Mouse (Mus musculus) T-helper 2 cell (primary cell): ENCODE data around the gene Fstl4.

Source experiments
- in situ Hi-C: fragments of 300-600 bp; cut with MboI, MseI; formaldehyde crosslinking; loops from one replicate; pipeline ENCODE4 v1.15.1; 2025; ENCODE audit warnings: high pct_unique_total_duplicates

Fstl4 gene

GRCm38 (mm10) chr11:53019509-53019908 is 255.1 kb downstream of the Fstl4 start:
- in situ Hi-C loops, result no loop called here

DNA sequence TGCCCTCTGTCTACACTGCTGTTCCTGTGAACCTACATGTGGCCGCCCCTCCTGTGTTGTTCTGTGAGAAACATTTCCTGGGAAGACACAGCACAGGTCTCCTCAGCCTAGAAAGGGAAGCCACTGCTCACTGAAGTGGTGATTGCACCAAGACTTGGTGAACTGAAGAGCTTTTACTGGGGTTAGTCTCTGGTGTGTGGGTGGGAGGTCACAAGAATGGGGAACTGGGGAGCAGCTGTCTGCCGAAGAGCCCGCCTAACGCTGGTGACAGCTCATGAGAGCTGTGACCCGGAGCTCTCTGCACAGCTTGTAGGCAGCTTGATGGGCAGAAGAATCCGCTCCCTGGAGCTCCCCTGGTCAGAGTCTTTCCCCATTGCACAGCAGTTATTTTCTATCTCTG is 260.0 kb downstream of the Fstl4 start:
- in situ Hi-C loops, result no loop called here

- in situ Hi-C loops, result loop anchor here (5.0 kb wide), 1 partner anchor 588 kb away; no protein-coding TSS in a partner anchor
Observed at GRCm38 (mm10) chr11:53025686-53026085, 261.3 kb downstream of the Fstl4 start.

GRCm38 (mm10) chr11:53028421-53029168 is 264.2 kb downstream of the Fstl4 start:
- in situ Hi-C loops, result loop anchor here (5.0 kb wide), 1 partner anchor 591 kb away; no protein-coding TSS in a partner anchor

DNA sequence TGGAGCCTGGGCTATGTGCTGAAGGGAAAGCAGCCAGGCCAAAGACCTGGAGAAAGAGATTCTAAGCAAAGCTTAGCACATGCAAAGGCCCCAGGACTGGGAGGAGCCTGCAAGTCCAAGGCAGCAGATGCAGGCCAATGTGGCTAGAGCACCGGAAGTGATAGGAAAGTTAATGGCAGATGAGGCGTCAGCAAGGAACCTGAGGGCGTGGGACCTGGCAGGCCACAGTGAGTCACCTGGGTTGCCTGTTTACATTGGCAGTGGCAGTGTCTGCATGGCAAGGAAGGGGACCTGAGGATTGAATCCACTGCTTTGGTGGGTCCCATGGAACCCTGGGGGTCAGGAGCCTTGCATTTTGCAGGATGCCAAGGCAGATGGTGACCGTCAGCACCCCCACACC is 267.3 kb downstream of the Fstl4 start:
- in situ Hi-C loops, result no loop called here

DNA sequence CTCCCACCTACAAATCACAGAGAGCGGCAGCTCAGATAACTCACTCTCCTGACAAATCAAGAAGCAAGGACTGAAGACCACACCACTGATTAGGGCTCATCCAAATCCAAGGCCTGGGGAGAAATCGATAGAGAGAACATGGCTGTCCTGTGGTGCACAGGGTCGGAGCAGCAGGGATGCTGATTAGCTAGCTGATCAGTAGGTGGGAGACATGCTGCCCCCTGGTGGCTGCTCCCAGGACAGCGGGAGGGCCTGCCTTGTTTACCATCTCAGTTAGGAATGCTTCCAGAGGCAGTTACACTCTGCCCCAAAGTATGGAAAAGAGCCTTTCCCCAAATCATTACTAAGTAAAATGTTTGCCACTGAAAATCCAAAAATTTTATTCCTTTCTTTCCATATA is 267.9 kb downstream of the Fstl4 start:
- in situ Hi-C loops, result no loop called here

GRCm38 (mm10) chr11:53035414-53035813 is 271.0 kb downstream of the Fstl4 start:
- in situ Hi-C loops, result no loop called here

DNA sequence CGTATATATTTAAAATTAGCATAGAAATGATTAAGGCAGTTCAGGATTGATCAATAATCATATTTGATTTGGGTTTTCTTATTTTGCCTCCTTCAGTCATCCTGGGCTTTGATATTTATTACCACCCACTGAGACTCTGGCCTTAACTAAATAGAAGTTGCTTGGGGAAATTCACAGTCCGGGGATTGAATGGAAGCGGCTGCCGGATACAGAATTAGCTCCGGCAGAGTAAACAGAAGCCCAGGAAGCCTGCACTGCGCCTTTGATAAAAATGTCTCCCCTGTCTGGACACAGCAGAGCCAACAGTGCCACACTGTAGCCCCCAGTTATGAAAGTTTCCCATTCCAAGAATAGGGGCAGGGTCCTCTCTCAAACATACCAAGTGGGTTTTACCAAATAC is 282.4 kb downstream of the Fstl4 start:
- in situ Hi-C loops, result no loop called here

DNA sequence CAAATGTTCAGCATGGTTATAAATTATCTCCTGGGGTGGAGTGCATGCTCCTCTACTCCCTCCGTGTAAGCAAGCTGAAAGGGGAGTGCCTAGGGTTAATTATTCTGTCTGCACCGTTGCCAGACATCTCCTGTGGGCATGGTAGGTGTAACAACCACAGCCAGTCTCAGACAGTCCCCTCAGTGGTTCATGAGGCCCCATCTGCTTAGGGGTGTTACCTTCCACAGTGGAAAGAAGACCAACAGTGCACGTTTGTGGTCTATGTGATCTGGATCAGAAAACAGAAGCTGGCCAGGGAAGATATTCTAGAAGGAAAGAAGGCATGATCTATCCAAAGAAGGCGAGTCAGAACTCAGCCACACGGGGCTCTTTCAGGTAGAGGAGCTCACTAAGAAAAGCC is 289.7 kb downstream of the Fstl4 start:
- in situ Hi-C loops, result no loop called here

DNA sequence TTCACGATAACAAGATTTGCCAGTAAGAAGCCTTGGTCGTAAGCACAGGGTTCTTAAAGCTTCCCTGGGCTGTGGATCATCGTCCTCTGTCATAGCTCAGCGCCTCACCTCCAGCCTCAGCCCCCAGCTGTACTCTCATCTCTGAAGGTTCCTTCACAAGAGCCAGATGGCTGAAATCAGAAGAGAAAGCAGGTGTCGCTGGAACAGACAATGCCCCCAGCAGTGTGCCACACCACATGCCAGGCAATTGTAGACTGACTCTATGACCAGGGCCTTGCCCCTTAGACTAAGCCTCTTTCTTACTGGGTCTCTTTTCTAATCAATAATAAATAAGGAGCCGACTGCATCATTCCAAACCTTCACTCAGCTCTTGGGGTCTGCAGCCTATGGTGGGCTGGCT is 291.5 kb downstream of the Fstl4 start:
- in situ Hi-C loops, result no loop called here

- in situ Hi-C loops, result no loop called here
Observed at GRCm38 (mm10) chr11:53056781-53057180, 292.3 kb downstream of the Fstl4 start.

- in situ Hi-C loops, result no loop called here
Observed at GRCm38 (mm10) chr11:53057821-53058553, 293.6 kb downstream of the Fstl4 start.

DNA sequence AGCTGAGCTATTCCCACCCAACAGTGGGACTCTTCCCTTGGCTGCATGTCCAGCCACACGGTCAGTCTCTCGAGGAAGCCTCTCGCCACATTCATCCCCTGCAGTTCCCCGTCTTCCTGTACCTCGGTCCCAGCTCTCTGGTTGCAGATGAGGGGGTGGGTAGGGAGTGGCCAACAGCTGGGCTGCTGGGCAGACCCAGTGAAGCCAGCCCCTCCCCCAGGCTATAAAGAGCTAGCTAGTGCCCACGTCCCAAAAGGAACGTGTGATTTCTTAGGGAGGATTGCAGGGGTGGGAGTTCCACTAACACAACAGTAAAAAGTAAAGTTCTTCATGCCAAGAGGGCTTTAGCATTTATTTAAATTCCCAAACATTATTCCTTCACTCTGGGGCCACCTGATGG is 294.1 kb downstream of the Fstl4 start:
- in situ Hi-C loops, result no loop called here

DNA sequence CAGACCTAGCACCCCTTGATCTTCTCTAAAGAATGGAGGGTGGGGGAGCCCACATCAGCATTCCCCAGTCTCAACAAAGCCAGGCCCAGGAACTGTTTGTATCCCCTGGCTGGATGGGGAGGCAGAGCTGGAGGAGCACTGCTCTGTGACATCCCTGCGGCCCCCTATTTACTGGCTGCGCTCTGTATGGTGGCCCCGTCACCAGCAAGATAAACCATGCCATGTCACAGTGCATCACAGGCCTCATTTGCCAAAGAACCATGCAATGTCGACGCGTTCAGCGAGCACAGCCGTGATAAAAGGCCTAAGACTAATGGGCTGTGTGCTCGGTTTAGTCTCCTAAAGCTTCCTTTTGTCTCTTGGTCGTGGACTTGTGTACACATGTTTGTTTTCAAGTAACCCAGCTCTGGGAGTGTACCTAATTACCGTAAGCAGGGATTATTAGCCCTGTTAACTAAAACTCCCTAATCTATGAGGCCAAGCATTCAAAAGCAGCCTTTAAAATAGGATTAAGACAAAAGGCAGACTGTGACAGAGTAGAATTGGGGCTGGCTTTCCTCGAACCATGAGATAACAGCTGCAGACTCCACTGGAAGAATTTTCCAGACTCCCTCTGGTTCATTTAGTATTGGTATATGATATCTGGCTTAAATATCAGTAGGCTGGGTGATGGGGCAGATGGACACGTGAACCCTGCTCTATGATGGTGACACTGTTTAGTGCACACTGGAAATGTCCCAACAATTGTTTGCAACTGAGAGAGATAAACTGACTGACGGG is 303.5 kb downstream of the Fstl4 start:
- in situ Hi-C loops, result no loop called here

- in situ Hi-C loops, result no loop called here
Observed at GRCm38 (mm10) chr11:53068479-53069065, 304.1 kb downstream of the Fstl4 start.

DNA sequence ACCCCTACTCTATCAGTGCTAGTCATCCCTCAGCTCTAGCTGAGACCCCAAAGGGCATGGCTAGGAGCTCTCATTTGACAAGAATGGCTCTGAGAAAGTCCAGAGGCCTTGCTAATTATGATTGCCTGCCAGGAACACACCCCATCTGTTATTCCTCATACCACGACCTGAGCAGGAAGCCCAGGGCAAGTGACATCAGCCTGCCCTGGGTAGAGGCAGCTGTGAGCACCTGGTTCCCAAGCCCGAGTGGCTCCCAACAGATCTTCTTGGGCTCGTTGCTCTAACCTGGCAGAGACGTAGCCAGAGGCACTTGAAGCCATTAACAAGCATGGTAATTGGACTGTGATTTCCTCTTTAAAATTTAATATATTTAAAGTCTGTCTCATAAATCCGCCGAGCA is 305.3 kb downstream of the Fstl4 start:
- in situ Hi-C loops, result no loop called here

DNA sequence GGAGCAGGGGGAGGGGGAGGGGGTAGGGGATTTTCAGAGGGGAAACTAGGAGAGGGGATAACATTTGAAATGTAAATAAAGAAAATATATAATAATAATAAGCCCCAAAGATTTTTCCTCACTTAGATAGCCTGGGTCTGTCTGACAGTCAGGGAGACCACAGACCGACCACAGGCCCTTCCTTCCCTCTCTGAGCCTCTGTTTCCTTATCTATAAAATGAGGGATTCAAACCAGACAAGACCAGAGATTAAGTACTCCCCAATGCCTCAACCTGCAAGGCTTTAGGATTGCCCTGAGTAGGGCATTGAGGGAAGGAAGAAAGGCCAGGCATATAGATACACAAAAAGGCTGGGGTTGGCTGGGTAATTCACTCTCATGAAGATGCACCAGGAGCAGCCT is 307.2 kb downstream of the Fstl4 start:
- in situ Hi-C loops, result no loop called here

DNA sequence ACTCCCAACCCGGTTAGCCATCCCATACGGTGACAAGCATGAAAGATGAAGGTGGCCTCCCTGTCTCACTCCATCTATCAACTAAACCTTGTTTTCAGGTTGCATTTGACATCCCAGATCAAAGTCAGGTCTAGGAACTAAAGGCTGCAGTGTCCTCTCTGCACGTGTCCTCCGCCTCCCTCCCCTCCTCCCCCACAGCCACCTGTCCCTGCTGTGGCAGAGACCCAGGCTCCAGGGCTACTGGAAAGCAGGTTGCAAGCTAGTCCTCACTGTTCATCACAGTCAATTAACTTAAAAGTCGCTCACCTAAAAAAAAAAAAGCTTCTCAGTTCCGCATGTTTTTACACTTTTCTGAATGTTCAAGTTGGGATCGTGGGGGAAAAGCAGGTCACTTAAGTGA is 313.2 kb downstream of the Fstl4 start:
- in situ Hi-C loops, result no loop called here

GRCm38 (mm10) chr11:53078419-53079334 is 314.2 kb downstream of the Fstl4 start:
- in situ Hi-C loops, result no loop called here

DNA sequence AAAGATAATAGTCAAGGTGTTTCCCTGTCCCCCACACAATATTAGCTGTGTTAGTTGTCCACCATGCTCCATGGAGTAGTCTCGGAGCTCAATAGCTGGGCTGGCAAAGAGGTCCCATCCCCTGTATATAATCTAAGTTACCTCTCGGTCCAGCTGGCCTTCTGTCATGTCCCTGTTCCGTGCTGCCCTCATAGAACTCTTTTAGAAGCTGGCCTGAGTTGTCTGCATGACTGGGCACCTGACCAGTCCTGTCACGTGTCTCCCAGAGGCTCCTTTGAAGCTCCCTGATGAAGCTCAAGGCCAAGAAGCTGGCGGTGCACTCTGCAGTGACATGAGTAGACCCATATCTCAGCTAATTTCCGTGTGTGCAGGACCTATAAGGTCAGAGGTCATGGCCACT is 316.9 kb downstream of the Fstl4 start:
- in situ Hi-C loops, result no loop called here

GRCm38 (mm10) chr11:53085367-53085766 is 320.9 kb downstream of the Fstl4 start:
- in situ Hi-C loops, result loop anchor here (5.0 kb wide), 1 partner anchor 57 kb away; no protein-coding TSS in a partner anchor
